Mouse (Mus musculus): ENCODE measurements at regions not wholly inside any gene's neighbourhood (a gene's known extent, or its start where the extent isn't known, plus 50 kb on each side); places are given as distances from the start of the nearest gene placed in this dataset.

DNA sequence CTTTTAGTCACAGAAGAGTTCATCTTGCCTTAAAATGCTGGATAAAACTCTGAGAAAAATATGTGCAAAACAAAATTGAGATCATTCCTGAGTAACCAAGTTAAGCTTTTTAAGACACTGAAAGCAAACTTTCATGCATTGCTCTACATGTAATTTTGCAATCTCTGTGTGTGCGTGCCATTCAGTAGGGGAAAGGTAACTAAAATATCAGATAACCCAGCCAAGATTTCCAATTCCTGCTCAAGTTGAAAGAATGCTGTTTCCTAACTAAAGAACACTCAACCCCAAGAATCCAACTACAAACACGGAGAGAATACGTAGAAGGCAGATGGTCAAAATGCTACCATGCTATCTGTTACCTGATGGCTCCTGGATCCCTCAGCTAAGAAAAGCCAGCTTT, 304.6 kb upstream of the Thbs1 start:
- 95% methylated on average over 3 of the region's 3 CpGs for WGBS
- Histone ChIP-seq H3K9me3 (no peaks in the 10 kb centered on the region), H3K36me3 (no peaks in the 10 kb centered on the region), H3K27me3 (no peaks in the 10 kb centered on the region), H3K9ac (replicated peaks) (no peak overlapping the region), H3K4me3 (replicated peaks) (no peak overlapping the region), H3K27ac (no peak overlapping the region), H3K4me1 (replicated peaks) (no peaks in the 10 kb centered on the region), H3K4me2 (replicated peaks) (no peak overlapping the region)
- no peak for ATAC-seq

DNA sequence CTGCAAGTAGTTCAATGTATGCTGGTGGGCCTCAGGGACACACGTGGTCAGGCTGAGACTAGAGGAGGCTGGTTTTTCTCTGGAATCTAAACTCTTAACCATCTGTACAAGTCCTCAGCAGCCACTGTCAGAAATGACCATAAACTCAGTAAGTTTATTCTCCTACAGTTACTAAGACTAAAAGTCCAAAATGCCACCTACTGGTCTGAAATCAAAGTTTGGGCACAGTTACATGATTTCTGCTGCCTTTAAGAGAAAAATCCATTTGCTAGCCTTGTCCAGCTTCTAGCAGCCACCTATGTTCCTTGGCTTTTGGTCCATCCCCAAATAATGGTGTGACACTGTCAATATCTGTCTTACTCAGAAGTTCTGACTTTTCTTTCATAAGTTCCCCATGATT, 300.2 kb upstream of the Thbs1 start:
- Histone ChIP-seq H3K9ac (replicated peaks) (no peak overlapping the region), H3K4me3 (replicated peaks) (no peak overlapping the region), H3K27ac (no peak overlapping the region), H3K36me3 (no peaks in the 10 kb centered on the region), H3K27me3 (no peaks in the 10 kb centered on the region), H3K4me2 (replicated peaks) (no peak overlapping the region), H3K4me1 (replicated peaks) (no peaks in the 10 kb centered on the region), H3K9me3 (no peaks in the 10 kb centered on the region)
- WGBS: 65% methylated on average over 1 of the region's 1 CpGs
- no peak for ATAC-seq

DNA sequence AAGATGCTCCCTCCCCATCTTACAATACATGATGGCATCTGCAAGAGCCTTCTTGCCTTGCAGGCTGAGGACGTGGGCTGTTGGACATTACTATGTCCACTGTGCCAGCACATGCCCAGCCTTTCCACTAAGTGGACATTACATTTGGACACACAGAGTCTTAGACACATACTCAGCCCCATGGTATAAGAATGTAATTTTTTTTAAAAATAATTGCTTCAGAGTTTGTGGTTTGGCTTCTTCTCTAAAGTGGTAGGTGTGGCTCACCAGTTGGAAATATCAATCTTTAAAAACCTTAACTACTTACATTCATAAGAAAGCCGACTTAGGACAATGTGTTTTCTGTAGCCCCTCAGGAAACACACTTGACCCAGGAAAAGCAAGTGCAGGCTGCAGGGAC, 299.7 kb upstream of the Thbs1 start:
- no peaks in the 10 kb centered on the region for H3K9me3 ChIP-seq
- ATAC-seq: no peak
- H3K4me2 ChIP-seq (replicated peaks): no peak overlapping the region
- 92% methylated on average over 2 of the region's 2 CpGs for WGBS
- H3K27ac ChIP-seq: no peak overlapping the region
- no peaks in the 10 kb centered on the region for H3K27me3 ChIP-seq
- no peaks in the 10 kb centered on the region for H3K4me1 ChIP-seq (replicated peaks)
- no peak overlapping the region for H3K4me3 ChIP-seq (replicated peaks)
- no peak overlapping the region for H3K9ac ChIP-seq (replicated peaks)
- H3K36me3 ChIP-seq: no peaks in the 10 kb centered on the region

DNA sequence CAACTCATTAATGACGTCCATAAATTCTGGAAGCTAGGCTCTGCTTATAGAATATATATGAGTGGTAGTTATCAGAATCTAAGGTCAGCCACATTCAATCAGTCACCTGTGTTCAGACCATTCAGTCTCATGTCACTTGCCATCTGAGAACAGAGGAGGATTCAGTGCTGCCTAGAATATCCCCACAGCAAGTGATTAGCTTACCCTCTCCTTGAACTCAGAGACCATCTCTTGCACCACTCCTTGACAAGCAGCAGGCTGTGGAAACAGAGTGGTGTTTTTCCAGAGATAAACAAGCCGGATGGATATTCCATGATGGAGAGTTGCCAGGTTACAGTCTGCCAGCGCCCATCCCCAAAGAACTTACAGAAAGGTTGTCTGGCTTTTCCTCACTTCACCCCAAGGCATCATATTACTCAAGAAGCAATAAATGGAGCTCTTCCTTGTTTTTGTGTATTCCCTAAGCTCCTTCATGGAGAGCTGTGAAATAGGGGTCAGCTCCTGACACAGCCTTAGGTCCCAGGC, 291.9 kb upstream of the Thbs1 start:
- 88% methylated on average over 3 of the region's 3 CpGs for WGBS
- Histone ChIP-seq H3K36me3 (no peaks in the 10 kb centered on the region), H3K9ac (replicated peaks) (no peak overlapping the region), H3K9me3 (no peaks in the 10 kb centered on the region), H3K4me1 (replicated peaks) (no peaks in the 10 kb centered on the region), H3K27ac (no peak overlapping the region), H3K4me2 (replicated peaks) (no peak overlapping the region), H3K4me3 (replicated peaks) (no peak overlapping the region), H3K27me3 (no peaks in the 10 kb centered on the region)
- ATAC-seq: no peak

DNA sequence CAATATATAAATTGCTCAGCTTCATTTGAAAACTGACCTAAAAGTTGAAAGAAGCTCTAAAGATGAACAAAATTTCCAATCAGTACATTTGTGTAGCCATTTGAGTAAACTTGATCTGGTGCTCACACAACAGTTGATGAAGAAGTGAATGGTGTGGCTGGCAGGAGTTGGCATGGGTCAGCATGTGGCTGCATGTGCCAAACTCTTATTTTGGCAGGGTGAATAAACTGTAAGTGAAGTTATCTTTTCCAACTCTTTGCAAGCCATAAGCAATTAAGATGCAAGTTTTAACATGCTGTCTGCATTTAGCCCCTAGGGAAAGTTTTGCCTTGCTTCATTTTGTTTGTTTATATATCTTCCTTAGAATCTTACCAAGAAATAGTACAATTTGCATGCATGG, 291.0 kb upstream of the Thbs1 start:
- H3K9ac ChIP-seq (replicated peaks): no peak overlapping the region
- H3K4me1 ChIP-seq (replicated peaks): no peaks in the 10 kb centered on the region
- no peaks in the 10 kb centered on the region for H3K36me3 ChIP-seq
- no peaks in the 10 kb centered on the region for H3K27me3 ChIP-seq
- no peak for ATAC-seq
- no peak overlapping the region for H3K4me2 ChIP-seq (replicated peaks)
- no peaks in the 10 kb centered on the region for H3K9me3 ChIP-seq
- no peak overlapping the region for H3K4me3 ChIP-seq (replicated peaks)
- no peak overlapping the region for H3K27ac ChIP-seq

DNA sequence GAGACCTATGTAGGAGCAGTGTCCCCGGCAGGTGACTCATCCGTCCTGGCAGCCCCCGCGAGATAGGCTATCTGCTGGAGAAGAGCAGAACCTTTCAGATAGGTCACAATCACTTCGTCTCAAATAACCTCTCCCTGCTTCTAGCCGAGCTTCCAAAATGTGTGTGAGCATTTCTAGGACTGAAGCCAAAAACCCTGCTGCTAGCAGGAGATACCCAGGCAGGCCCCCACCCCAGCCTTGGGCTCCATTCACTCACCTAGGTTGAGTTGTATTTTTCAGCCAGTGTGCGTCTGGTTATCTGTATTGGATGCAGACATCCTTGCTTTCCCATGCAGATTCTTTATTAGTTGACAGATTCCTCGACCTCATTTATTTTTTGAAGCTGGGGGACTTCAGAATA, 286.6 kb upstream of the Thbs1 start:
- Histone ChIP-seq H3K4me3 (replicated peaks) (no peak overlapping the region), H3K9ac (replicated peaks) (no peak overlapping the region), H3K27me3 (no peaks in the 10 kb centered on the region), H3K36me3 (no peaks in the 10 kb centered on the region), H3K27ac (no peak overlapping the region), H3K9me3 (no peaks in the 10 kb centered on the region), H3K4me2 (replicated peaks) (no peak overlapping the region), H3K4me1 (replicated peaks) (no peaks in the 10 kb centered on the region)
- 87% methylated on average over 8 of the region's 8 CpGs for WGBS
- no peak for ATAC-seq

DNA sequence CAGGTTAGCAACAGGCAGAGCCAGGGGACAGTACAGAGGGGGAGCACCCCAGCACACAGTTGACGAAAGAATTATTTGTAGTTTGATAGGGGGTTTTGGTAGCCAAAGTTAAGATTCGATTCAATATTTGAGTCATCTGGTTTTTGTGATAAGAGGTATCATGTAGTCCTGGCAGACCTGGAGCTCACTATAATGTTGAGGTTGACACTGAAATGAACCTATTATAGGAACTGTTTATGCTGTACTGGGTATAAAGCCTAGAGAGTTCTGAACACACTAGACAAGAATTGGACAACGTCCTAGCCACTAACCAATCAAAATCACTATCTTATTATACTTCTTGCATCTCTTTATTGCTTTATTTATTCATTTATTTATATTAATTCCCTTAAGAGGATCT, 284.4 kb upstream of the Thbs1 start:
- H3K4me2 ChIP-seq (replicated peaks): no peak overlapping the region
- no peak overlapping the region for H3K4me3 ChIP-seq (replicated peaks)
- no peaks in the 10 kb centered on the region for H3K36me3 ChIP-seq
- no peaks in the 10 kb centered on the region for H3K27me3 ChIP-seq
- H3K9ac ChIP-seq (replicated peaks): no peak overlapping the region
- 88% methylated on average over 3 of the region's 3 CpGs for WGBS
- H3K9me3 ChIP-seq: no peaks in the 10 kb centered on the region
- no peak for ATAC-seq
- H3K27ac ChIP-seq: no peak overlapping the region
- no peaks in the 10 kb centered on the region for H3K4me1 ChIP-seq (replicated peaks)

DNA sequence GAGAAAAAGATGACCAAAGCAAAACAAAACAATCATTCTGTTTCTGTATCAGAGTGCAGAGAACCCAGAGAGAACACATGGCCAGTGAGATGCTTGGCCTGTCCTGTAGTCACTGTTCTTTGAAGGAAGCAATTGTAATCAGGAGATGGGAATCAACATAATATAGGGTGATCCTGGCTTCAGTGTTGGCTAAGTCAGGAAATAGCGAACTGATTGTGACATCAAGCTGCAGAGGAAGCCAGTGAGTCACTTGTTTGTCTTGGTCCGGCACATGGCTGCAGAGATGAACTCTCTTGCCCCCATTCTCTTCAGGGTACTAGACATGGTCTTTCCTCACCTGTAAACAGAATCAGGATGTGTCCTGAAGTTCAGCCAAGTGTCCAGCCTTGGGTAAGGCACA, 273.3 kb upstream of the Thbs1 start:
- Histone ChIP-seq H3K27ac (no peak overlapping the region), H3K9me3 (no peaks in the 10 kb centered on the region), H3K27me3 (no peaks in the 10 kb centered on the region), H3K9ac (replicated peaks) (no peak overlapping the region), H3K36me3 (no peaks in the 10 kb centered on the region), H3K4me3 (replicated peaks) (no peak overlapping the region), H3K4me1 (replicated peaks) (no peaks in the 10 kb centered on the region), H3K4me2 (replicated peaks) (no peak overlapping the region)
- no peak for ATAC-seq
- 88% methylated on average over 2 of the region's 2 CpGs for WGBS

DNA sequence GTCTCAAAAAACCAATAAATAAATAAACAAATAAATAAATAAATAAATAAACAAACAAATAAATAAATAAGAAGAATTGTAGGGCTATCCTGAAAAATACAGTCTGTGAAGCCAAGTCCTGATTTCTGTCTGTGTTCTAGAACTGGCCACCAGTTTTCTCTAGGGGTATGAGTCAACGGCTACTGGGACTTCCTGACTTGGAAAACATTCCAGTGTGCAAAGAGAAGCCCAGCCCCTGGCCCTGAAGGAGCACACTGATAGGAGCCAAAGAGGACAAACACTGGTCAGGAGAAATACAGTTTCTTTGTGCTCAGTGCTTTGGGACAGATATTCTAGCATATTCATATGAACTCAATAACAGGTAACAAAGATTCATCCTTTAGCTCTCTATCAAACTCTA, 271.3 kb upstream of the Thbs1 start:
- WGBS: 93% methylated on average over 1 of the region's 1 CpGs
- H3K4me1 ChIP-seq (replicated peaks): no peaks in the 10 kb centered on the region
- no peak overlapping the region for H3K4me2 ChIP-seq (replicated peaks)
- no peaks in the 10 kb centered on the region for H3K36me3 ChIP-seq
- ATAC-seq: no peak
- no peak overlapping the region for H3K27ac ChIP-seq
- no peak overlapping the region for H3K4me3 ChIP-seq (replicated peaks)
- no peaks in the 10 kb centered on the region for H3K9me3 ChIP-seq
- H3K27me3 ChIP-seq: no peaks in the 10 kb centered on the region
- H3K9ac ChIP-seq (replicated peaks): no peak overlapping the region

DNA sequence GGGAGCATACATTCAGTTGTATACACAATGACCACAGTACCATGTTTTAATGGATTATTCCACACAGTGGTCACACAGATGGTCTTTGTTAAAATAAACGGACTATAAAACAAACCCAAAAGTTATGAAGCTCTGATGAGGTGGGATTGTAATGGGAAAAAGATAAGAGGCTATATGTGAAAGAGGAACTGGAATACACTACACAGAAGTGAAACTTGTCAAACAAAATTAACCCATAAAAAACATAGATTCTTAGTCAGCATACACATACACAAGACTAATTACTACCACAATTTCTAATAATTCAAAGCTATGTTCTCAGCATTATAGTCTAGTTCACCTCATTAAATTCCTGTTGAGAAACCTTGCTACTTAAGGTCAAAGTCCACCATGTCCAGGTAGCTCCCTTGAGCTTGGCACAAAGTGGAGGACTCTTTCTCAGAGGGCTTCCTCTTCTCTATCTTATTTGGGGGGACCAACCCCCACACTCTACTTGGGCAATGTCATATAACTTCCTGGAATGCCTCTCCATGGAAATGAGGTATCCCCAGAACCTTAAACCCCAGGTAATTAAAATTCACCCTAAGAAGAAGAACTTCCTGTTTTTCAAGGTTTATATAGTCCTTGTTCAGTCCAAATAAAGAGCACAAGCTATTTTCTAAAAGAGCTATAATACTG, 269.2 kb upstream of the Thbs1 start:
- Histone ChIP-seq H3K4me2 (replicated peaks) (no peak overlapping the region), H3K27me3 (no peaks in the 10 kb centered on the region), H3K9ac (replicated peaks) (no peak overlapping the region), H3K4me3 (replicated peaks) (no peak overlapping the region), H3K4me1 (replicated peaks) (no peaks in the 10 kb centered on the region), H3K36me3 (no peaks in the 10 kb centered on the region), H3K9me3 (no peaks in the 10 kb centered on the region), H3K27ac (no peak overlapping the region)
- WGBS: 90% methylated on average over 1 of the region's 1 CpGs
- no peak for ATAC-seq

DNA sequence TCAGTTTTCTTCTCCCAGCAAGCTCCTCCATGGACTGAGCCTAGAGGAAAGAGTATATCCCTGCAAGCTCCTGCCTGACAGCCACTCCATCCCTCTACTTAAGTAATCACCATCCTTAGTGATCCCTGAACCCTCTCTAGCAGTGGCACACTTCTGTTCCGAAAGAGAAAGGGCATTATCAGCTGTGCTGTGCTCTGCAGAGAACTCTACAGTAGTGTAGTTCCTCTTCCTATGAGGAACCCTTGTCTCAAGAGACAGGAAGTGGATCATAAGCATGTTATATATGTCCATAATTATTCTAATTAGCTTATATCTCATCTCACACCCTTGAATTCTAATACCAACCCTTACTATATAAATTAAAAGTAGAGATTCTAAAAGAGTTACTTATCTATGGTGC, 259.2 kb upstream of the Thbs1 start:
- Histone ChIP-seq H3K36me3 (no peaks in the 10 kb centered on the region), H3K4me3 (replicated peaks) (no peak overlapping the region), H3K9me3 (no peaks in the 10 kb centered on the region), H3K4me1 (replicated peaks) (no peaks in the 10 kb centered on the region), H3K27me3 (no peaks in the 10 kb centered on the region), H3K4me2 (replicated peaks) (no peak overlapping the region), H3K9ac (replicated peaks) (no peak overlapping the region), H3K27ac (no peak overlapping the region)
- ATAC-seq: no peak
- 73% methylated on average over 1 of the region's 1 CpGs for WGBS

DNA sequence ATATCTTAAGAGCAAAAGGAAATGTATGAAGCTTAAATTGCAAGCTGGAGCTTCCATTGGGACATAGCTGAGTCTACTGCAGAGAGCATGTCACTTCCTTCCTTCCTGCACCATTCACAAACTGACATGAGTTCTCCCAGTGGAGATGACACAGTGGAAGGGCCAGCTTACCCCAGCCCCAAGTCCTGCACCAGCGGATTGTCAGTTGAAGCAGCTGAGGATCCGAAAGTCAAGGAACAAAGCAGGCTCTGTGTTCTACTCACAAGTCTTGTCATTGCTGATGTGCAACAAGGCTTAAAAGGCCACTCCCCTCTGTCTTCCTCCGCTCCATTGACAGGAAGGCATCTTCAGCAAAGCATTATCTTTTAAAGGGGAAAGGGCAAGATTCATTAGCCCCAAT, 249.4 kb upstream of the Thbs1 start:
- H3K4me3 ChIP-seq (replicated peaks): no peak overlapping the region
- no peaks in the 10 kb centered on the region for H3K9me3 ChIP-seq
- WGBS: 37% methylated on average over 3 of the region's 3 CpGs
- no peaks in the 10 kb centered on the region for H3K27me3 ChIP-seq
- H3K4me2 ChIP-seq (replicated peaks): no peak overlapping the region
- H3K9ac ChIP-seq (replicated peaks): no peak overlapping the region
- ATAC-seq: no peak
- no peaks in the 10 kb centered on the region for H3K36me3 ChIP-seq
- no peak overlapping the region for H3K27ac ChIP-seq
- peaks cover under 1% of the 10 kb centered on the region for H3K4me1 ChIP-seq (replicated peaks)

DNA sequence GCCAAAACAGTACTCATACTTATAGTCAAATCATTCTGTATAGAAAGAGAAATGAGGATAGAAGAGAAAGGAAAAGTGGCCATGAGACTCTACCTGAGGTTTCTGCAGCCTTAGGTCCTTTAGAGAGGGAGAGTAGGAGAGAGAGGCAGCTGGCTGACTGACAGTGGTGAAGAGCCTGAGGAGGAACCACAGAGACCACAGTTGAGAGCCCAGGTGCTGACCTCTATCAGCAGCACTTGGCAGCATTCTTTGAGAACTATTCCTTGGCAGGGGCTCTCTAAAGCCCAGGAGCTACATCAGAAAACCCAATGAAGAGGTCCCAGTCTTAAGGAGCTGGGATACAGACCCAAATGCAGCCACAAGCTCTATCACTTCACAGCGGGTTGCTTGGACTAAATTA, 246.6 kb upstream of the Thbs1 start:
- H3K27me3 ChIP-seq: no peaks in the 10 kb centered on the region
- WGBS: 95% methylated on average over 1 of the region's 1 CpGs
- no peaks in the 10 kb centered on the region for H3K9me3 ChIP-seq

More for the DNA sequence above, 246.6 kb upstream of the Thbs1 start:
- Histone ChIP-seq H3K4me1 (replicated peaks) (peaks cover 4% of the 10 kb centered on the region), H3K4me3 (replicated peaks) (no peak overlapping the region), H3K4me2 (replicated peaks) (no peak overlapping the region), H3K36me3 (no peaks in the 10 kb centered on the region), H3K27ac (no peak overlapping the region), H3K9ac (replicated peaks) (no peak overlapping the region)
- no peak for ATAC-seq

Data from midbrain, embryonic 13.5 days (tissue).